Mouse (Mus musculus): Measurements from ENCODE around the gene Trim44.

DNA sequence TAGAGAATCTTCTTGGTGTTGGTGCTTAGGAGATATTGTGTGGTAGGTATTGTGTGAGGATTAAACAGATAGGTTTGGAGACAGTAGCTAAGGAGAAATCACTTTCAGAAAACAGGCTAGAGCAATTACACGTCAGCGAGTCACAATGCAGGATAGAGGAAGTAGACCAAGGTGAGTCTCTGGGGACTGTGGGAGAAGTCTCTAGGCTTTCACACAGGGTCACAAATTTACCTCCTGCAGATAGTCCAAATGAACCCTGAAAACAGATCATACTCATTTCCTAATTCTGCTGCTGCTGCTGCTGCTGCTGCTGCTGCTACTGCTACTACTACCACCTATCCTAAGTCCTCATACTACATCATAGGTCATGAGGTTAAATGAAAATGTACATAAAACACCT is 66.2 kb downstream of the Trim44 start:
- no peak for TF ChIP-seq POLR2A (IDR thresholded peaks at IDR 0.05; ENCODE audit: borderline replicate concordance, control insufficient read depth, low read depth, low read length)
- no peak for TF ChIP-seq CTCF (IDR thresholded peaks at IDR 0.05; ENCODE audit: control insufficient read depth, insufficient read depth, low read length)
